ENCODE assay signal across 16 mouse cellular contexts in the genomic region with DNA sequence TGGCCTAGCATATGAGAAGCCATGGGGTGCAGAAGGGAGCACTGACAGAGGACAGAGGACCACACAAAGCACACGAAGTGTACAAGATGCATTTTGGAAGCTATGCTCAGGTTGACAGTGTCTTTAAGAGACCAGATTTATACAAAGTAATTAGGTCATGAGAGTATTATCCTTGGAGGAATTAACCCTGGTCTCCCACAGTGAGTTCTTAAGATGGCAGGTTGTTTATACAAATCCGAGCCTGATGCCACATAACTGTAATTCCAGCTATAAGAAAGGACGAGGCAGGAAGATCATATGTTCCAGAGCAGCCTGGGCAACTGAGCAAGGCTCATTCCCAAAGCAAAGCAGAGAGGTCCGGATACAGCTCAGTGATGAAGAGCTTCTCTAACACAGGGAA.
"Had no signal": no experiment of that assay in that cellular context is flagged by ENCODE, and none has a peak within 500 bp of the region (broad histone marks: within the 10 kb centered on the region; RNA-seq: fewer than 3 reads in every experiment).

No protein-coding gene starts in this region.

- H3K4me3 ChIP-seq: neural tube, embryonic 12.5 days; neural tube, embryonic 13.5 days; neural tube, embryonic 15.5 days; stomach, embryonic 15.5 days had no signal

- H3K4me1 ChIP-seq: neural tube, embryonic 12.5 days; neural tube, embryonic 13.5 days; neural tube, embryonic 15.5 days; stomach, embryonic 15.5 days had no signal

- DNase-seq: right cerebral cortex, adult 18-20 months; right cerebral cortex, postnatal 14 days; right cerebral cortex, postnatal 25 days; right cerebral cortex, postnatal 4 days; spleen, adult 18-20 months; thymus, adult 18-20 months; thymus, adult 2 months; thymus, postnatal 14 days; thymus, postnatal 25 days; thymus, postnatal 36 days; thymus, postnatal 4 days had no signal

- H3K27me3 ChIP-seq: neural tube, embryonic 12.5 days; neural tube, embryonic 13.5 days; neural tube, embryonic 15.5 days; stomach, embryonic 15.5 days had no signal

- H3K27ac ChIP-seq: neural tube, embryonic 12.5 days; neural tube, embryonic 13.5 days; neural tube, embryonic 15.5 days; stomach, embryonic 15.5 days; stomach, postnatal 0 days had no signal
